Mouse (Mus musculus): Measurements from ENCODE around the gene Hspa5. TPM values are rescaled to one million over a fixed set of nuclear protein-coding genes. Genes with fewer than 3 reads are reported as not detected.

Gene Hspa5
- polyA plus RNA-seq (2015; fragmentation: Nextera tagmentation; extraction: Ambion mirVana), result 538 and 557 TPM in 2 replicates

DNA sequence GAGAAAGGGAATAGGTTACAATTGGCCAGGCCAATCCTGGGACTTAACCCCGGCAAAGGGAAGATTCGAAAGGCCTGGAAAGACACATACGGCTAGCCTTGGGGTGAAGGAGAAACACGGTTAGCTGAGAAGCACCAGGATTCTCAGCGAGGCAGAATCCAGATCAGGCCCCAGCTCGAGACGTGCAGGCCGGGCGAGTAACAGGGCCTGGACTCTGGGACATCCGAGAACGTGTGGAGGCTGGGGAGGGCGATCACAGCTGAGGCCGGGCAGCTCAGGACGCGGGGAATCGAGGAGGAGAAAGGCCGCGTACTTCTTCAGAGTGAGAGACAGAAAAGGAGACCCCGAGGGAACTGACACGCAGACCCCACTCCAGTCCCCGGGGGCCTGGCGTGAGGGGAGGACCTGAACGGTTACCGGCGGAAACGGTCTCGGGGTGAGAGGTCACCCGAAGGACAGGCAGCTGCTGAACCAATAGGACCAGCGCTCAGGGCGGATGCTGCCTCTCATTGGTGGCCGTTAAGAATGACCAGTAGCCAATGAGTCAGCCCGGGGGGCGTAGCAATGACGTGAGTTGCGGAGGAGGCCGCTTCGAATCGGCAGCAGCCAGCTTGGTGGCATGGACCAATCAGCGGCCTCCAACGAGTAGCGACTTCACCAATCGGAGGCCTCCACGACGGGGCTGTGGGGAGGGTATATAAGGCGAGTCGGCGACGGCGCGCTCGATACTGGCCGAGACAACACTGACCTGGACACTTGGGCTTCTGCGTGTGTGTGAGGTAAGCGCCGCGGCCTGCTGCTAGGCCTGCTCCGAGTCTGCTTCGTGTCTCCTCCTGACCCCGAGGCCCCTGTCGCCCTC lies at the start of gene Hspa5:
Hspa5 (plus strand) TSS at position 603 of the 859 bp plus-strand sequence.
- peaks cover 37% of the 10 kb centered on the region for H3K36me3 ChIP-seq (ENCODE audit: control insufficient read depth, insufficient read depth)
- H3K27me3 ChIP-seq (ENCODE audit: control insufficient read depth, insufficient read depth, low read depth, low read length), result no peaks in the 10 kb centered on the region
- peak within 1 kb of the TSS; percentile 98 for H3K9ac ChIP-seq (ENCODE audit: low read depth, low read length)
- H3K4me2 ChIP-seq (ENCODE audit: low read depth, low read length), result peak within 1 kb of the TSS; percentile 75
- H3K4me1 ChIP-seq (ENCODE audit: control insufficient read depth, low read depth, low read length), result peaks cover 37% of the 10 kb centered on the region
- H3K4me3 ChIP-seq (ENCODE audit: low read depth, low read length), result peak within 1 kb of the TSS; percentile 99
- H3K27ac ChIP-seq (ENCODE audit: low read length), result peak within 1 kb of the TSS; percentile 95
- H3K9me3 ChIP-seq (replicated peaks; ENCODE audit: control insufficient read depth, low read length), result no peaks in the 10 kb centered on the region
- under 1% methylated on average over 60 of the region's 60 CpGs for whole genome bisulfite sequencing (ENCODE audit: insufficient replicate concordance)
- peak; percentile 96 for ATAC-seq (ENCODE audit: low read depth)

DNA sequence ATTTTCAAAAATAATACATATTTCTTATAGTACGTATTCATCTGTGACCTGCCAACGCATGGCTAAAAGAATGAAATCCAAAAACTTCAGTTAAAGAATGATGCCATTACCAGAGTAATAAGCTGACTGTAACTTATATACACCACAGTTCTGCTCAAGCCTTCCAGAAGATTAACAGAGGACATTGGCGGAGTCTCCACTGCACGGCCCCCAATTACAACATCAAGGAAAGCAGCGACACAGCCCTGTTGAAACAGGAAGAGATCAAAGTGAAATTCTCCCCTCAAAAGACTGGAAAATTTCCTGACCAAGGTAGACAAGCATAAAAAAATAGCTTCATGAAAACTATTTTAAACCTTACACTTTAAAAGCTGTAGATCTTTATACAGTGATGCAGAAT lies 46.5 kb upstream of the Hspa5 start:
- Histone ChIP-seq H3K9me3 (replicated peaks; ENCODE audit: control insufficient read depth, low read length) (no peaks in the 10 kb centered on the region), H3K4me1 (ENCODE audit: control insufficient read depth, low read depth, low read length) (no peaks in the 10 kb centered on the region), H3K27me3 (ENCODE audit: control insufficient read depth, insufficient read depth, low read depth, low read length) (no peaks in the 10 kb centered on the region), H3K4me2 (ENCODE audit: low read depth, low read length) (no peak overlapping the region), H3K4me3 (ENCODE audit: low read depth, low read length) (no peak overlapping the region), H3K27ac (ENCODE audit: low read length) (no peak overlapping the region), H3K9ac (ENCODE audit: low read depth, low read length) (no peak overlapping the region), H3K36me3 (ENCODE audit: control insufficient read depth, insufficient read depth) (peaks cover 66% of the 10 kb centered on the region)
- no peak for ATAC-seq (ENCODE audit: low read depth)
- WGBS (ENCODE audit: insufficient replicate concordance), result 89% methylated on average over 5 of the region's 5 CpGs

DNA sequence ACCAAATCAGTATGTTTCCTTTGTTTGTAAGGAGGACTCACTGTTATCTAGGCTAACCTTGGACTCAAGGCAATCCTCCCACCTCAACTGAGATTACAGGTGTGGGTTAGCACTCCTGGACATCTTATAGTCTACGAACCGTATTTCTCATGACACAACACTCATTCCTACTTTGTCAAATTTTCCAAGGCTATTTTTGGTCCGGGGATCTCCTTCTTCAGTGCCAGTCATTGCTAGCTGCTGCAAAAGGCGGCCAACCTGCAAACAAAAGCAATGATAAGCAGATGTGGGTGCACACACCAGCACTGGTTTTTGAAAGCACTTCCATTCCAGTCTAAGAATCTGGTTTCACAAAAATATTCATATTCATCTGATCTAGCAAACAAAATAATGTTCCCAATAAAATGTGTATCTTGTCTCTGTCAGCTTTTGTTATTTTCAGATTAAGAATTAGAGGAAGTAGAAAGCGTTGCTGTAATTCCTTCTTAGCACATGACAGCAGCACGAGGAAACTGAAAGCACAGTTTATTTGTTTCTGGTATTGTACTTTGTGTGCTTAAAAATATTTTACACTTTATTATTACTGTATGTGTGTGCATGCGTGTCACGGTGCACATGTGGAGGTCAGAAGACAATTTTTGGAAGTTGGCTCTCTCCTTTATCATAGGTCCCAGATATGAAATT lies 44.6 kb upstream of the Hspa5 start:
- no peaks in the 10 kb centered on the region for H3K27me3 ChIP-seq (ENCODE audit: control insufficient read depth, insufficient read depth, low read depth, low read length)
- H3K27ac ChIP-seq (ENCODE audit: low read length), result 0 out of 2 replicates have a peak overlapping the region, but pooled peaks have one; percentile 22
- no peaks in the 10 kb centered on the region for H3K4me1 ChIP-seq (ENCODE audit: control insufficient read depth, low read depth, low read length)
- 83% methylated on average over 8 of the region's 8 CpGs for WGBS (ENCODE audit: insufficient replicate concordance)
- H3K4me2 ChIP-seq (ENCODE audit: low read depth, low read length), result no peak overlapping the region
- 0 out of 2 replicates have a peak overlapping the region, but pooled peaks have one; percentile 20 for H3K9ac ChIP-seq (ENCODE audit: low read depth, low read length)
- peaks cover 54% of the 10 kb centered on the region for H3K36me3 ChIP-seq (ENCODE audit: control insufficient read depth, insufficient read depth)
- no peak overlapping the region for H3K4me3 ChIP-seq (ENCODE audit: low read depth, low read length)
- no peaks in the 10 kb centered on the region for H3K9me3 ChIP-seq (replicated peaks; ENCODE audit: control insufficient read depth, low read length)
- ATAC-seq (ENCODE audit: low read depth), result no peak

DNA sequence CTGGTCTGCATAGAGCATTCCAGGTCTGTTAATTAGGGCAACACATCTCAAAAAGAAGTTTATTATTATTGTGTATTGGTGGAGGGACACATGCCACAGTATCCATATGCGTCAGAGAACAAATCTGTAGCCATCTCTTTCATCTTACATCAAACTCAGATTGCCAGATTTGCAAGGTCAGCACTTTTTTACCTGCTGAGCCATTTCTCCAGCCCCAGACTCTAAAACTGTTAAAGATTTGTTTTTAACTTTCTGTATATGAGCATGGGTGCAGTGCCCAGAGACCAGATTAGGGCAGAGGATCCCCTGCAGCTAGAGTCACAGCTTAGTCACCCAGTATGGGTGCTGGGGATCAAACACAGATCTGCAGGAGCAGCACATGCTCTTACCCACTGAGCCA lies 35.1 kb upstream of the Hspa5 start:
- WGBS (ENCODE audit: insufficient replicate concordance), result 89% methylated on average over 1 of the region's 1 CpGs
- no peak for ATAC-seq (ENCODE audit: low read depth)
- no peak overlapping the region for H3K9ac ChIP-seq (ENCODE audit: low read depth, low read length)
- H3K27me3 ChIP-seq (ENCODE audit: control insufficient read depth, insufficient read depth, low read depth, low read length), result no peaks in the 10 kb centered on the region
- peaks cover 4% of the 10 kb centered on the region; the same call in 1 of the 2 replicates for H3K36me3 ChIP-seq (ENCODE audit: control insufficient read depth, insufficient read depth)
- H3K4me3 ChIP-seq (ENCODE audit: low read depth, low read length), result no peak overlapping the region
- no peak overlapping the region for H3K4me2 ChIP-seq (ENCODE audit: low read depth, low read length)
- H3K4me1 ChIP-seq (ENCODE audit: control insufficient read depth, low read depth, low read length), result peaks cover 54% of the 10 kb centered on the region
- no peaks in the 10 kb centered on the region for H3K9me3 ChIP-seq (replicated peaks; ENCODE audit: control insufficient read depth, low read length)
- H3K27ac ChIP-seq (ENCODE audit: low read length), result peak overlapping the region; percentile 24; the same call in 1 of the 2 replicates

DNA sequence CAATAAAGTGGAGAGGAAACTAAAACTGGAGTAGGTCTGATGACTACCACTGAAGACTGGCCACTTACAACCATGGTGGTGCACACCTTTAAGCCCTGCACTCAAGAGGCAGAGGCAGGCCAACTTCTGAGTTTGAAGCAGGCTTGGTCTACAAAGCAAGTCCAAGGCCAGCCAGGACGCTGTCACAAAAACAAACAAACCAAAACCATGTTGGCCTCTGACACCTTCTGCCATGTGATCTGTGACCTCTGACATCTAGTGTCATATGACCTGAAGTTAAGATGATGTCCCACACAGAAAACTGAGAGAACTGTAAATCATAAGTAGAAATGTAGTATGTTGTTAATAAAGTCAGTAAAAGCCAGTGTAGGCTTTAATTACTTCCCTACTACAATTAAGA lies 33.9 kb upstream of the Hspa5 start:
- Histone ChIP-seq H3K4me1 (ENCODE audit: control insufficient read depth, low read depth, low read length) (peaks cover 67% of the 10 kb centered on the region), H3K4me3 (ENCODE audit: low read depth, low read length) (no peak overlapping the region), H3K9me3 (replicated peaks; ENCODE audit: control insufficient read depth, low read length) (no peaks in the 10 kb centered on the region), H3K9ac (ENCODE audit: low read depth, low read length) (no peak overlapping the region), H3K36me3 (ENCODE audit: control insufficient read depth, insufficient read depth) (peaks cover 7% of the 10 kb centered on the region), H3K27me3 (ENCODE audit: control insufficient read depth, insufficient read depth, low read depth, low read length) (no peaks in the 10 kb centered on the region), H3K4me2 (ENCODE audit: low read depth, low read length) (no peak overlapping the region), H3K27ac (ENCODE audit: low read length) (peak overlapping the region; percentile 79; the same call in 1 of the 2 replicates)
- WGBS (ENCODE audit: insufficient replicate concordance), result 74% methylated on average over 1 of the region's 1 CpGs
- ATAC-seq (ENCODE audit: low read depth), result no peak

DNA sequence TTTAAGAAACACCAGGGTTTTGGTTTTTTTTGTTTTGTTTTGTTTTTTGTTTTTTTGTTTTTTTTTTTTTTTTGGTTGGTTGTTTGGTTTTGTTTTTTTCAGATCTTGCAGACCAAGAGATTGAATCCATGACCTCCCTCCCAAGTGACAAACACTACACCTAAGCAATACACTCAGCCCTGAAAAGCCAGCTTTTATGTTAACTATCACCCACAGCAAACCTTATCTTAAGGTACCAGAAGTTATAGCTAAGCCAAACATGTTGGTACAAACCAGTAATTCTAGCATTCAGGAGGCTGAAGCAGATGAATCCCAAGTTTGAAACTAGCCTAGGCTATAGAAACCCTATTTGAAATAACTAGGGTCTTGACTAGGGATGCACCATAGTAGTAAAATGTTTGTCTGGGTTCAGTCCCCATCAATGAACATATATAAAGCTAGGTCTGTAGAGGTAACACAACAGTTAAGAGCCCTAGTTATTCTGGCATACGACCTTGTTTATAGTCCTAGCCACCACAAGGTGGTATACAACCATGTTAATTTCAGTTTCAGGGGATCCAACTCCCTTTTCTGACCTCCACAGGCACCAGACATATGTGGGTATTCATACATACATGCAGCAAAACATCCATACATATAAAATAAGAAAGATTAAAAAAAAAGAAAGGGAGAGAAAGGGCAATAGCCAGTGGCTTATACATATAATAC lies 31.9 kb upstream of the Hspa5 start:
- Histone ChIP-seq H3K36me3 (ENCODE audit: control insufficient read depth, insufficient read depth) (peaks cover 8% of the 10 kb centered on the region), H3K27me3 (ENCODE audit: control insufficient read depth, insufficient read depth, low read depth, low read length) (no peaks in the 10 kb centered on the region), H3K4me1 (ENCODE audit: control insufficient read depth, low read depth, low read length) (peaks cover 71% of the 10 kb centered on the region), H3K4me2 (ENCODE audit: low read depth, low read length) (peak overlapping the region; percentile 45), H3K27ac (ENCODE audit: low read length) (peak overlapping the region; percentile 89), H3K4me3 (ENCODE audit: low read depth, low read length) (peak overlapping the region; percentile 9; the same call in 1 of the 2 replicates), H3K9me3 (replicated peaks; ENCODE audit: control insufficient read depth, low read length) (no peaks in the 10 kb centered on the region), H3K9ac (ENCODE audit: low read depth, low read length) (peak overlapping the region; percentile 51)
- ATAC-seq (ENCODE audit: low read depth), result peak; percentile 94
- WGBS (ENCODE audit: insufficient replicate concordance), result 29% methylated on average over 1 of the region's 1 CpGs

DNA sequence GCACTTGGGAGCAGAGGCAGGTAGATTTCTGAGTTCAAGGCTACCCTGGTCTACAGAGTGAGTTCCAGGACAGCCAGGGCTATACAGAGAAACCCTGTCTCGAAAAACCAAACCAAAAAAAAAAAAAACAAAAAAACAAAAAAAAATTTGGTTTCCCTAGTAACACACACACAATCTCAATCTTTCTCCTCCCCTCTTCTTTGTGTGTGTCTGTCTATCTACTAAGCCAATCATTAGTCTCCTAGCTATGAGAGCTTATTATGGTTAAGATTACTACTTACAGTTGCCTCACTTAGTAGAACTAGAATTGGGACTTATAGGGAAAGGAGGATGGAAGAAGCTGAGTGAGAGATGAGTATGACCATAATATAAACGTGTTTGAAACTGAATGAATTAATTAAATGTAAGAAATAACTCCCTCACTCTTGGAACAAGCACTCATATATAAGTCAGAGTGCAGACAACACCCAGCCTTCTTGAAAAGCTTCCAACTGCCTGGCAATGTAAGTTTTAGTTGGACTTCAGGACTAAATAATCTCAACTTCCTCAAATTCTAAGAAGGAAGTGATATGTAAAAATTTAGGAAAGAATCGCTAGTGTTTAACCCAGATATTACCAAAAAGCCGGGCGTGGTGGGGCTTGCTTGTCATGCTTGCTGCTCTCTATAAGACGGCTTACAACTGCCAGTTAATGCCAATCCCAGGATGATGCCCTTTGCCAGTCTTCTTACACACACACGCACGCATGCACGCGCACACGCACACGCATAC lies 30.2 kb upstream of the Hspa5 start:
- H3K27ac ChIP-seq (ENCODE audit: low read length), result peak overlapping the region; percentile 89
- WGBS (ENCODE audit: insufficient replicate concordance), result 47% methylated on average over 12 of the region's 12 CpGs
- ATAC-seq (ENCODE audit: low read depth), result no peak
- peaks cover 11% of the 10 kb centered on the region for H3K36me3 ChIP-seq (ENCODE audit: control insufficient read depth, insufficient read depth)
- peaks cover 63% of the 10 kb centered on the region for H3K4me1 ChIP-seq (ENCODE audit: control insufficient read depth, low read depth, low read length)
- no peaks in the 10 kb centered on the region for H3K27me3 ChIP-seq (ENCODE audit: control insufficient read depth, insufficient read depth, low read depth, low read length)
- no peak overlapping the region for H3K4me3 ChIP-seq (ENCODE audit: low read depth, low read length)
- H3K9ac ChIP-seq (ENCODE audit: low read depth, low read length), result peak overlapping the region; percentile 33; the same call in 1 of the 2 replicates
- H3K4me2 ChIP-seq (ENCODE audit: low read depth, low read length), result peak overlapping the region; percentile 33; the same call in 1 of the 2 replicates
- no peaks in the 10 kb centered on the region for H3K9me3 ChIP-seq (replicated peaks; ENCODE audit: control insufficient read depth, low read length)

DNA sequence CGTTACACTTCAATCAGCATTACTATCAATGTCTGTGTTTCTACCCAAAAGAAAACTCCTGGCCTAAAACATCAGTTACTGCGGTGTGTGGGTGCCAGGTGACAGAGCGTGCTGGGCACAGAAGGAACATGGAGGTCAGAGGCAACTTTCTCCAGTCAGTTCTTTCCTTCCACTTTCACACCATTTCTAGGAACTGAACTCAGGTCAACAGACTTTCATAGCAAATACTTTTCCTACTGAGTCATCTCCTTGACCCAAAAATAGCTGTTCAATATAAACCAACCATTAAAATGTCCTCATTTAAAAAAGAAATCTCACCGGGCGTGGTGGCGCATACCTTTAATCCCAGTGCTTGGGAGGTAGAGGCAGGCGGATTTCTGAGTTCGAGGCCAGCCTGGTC lies 29.1 kb upstream of the Hspa5 start:
- Histone ChIP-seq H3K4me2 (ENCODE audit: low read depth, low read length) (0 out of 2 replicates have a peak overlapping the region, but pooled peaks have one; percentile 33), H3K27me3 (ENCODE audit: control insufficient read depth, insufficient read depth, low read depth, low read length) (no peaks in the 10 kb centered on the region), H3K9me3 (replicated peaks; ENCODE audit: control insufficient read depth, low read length) (no peaks in the 10 kb centered on the region), H3K4me3 (ENCODE audit: low read depth, low read length) (no peak overlapping the region), H3K9ac (ENCODE audit: low read depth, low read length) (no peak overlapping the region), H3K27ac (ENCODE audit: low read length) (peak overlapping the region; percentile 76), H3K36me3 (ENCODE audit: control insufficient read depth, insufficient read depth) (peaks cover 11% of the 10 kb centered on the region), H3K4me1 (ENCODE audit: control insufficient read depth, low read depth, low read length) (peaks cover 53% of the 10 kb centered on the region)
- WGBS (ENCODE audit: insufficient replicate concordance), result 82% methylated on average over 8 of the region's 8 CpGs
- no peak for ATAC-seq (ENCODE audit: low read depth)
